Mouse (Mus musculus) spleen, embryonic (tissue): ENCODE data around the gene Plpp1.

Experiments
- CTCF ChIA-PET: fragments of 350-600 bp; sonication (Branson Sonifier 250); formaldehyde crosslinking; loops from one replicate; lab custom pipeline; 2022; lab: Charles Lee

Plpp1 gene

GRCm38 (mm10) chr13:112772861-112773260 is 27.7 kb upstream of the Plpp1 start:
- CTCF ChIA-PET = no interaction called here

GRCm38 (mm10) chr13:112773991-112774675 is 26.5 kb upstream of the Plpp1 start:
- CTCF ChIA-PET = no interaction called here

GRCm38 (mm10) chr13:112775856-112776255 is 24.7 kb upstream of the Plpp1 start:
- CTCF ChIA-PET = no interaction called here

- CTCF ChIA-PET = no interaction called here
Measured at GRCm38 (mm10) chr13:112778407-112778806, 22.2 kb upstream of the Plpp1 start.

- CTCF ChIA-PET = no interaction called here
Measured at GRCm38 (mm10) chr13:112785305-112785704, 15.3 kb upstream of the Plpp1 start.

GRCm38 (mm10) chr13:112786142-112786541 is 14.4 kb upstream of the Plpp1 start:
- CTCF ChIA-PET = no interaction called here

GRCm38 (mm10) chr13:112786942-112787533 is 13.6 kb upstream of the Plpp1 start:
- CTCF ChIA-PET = no interaction called here

GRCm38 (mm10) chr13:112790774-112791173 is 9.8 kb upstream of the Plpp1 start:
- CTCF ChIA-PET = no interaction called here

- CTCF ChIA-PET = no interaction called here
Measured at GRCm38 (mm10) chr13:112791906-112792305, 8.7 kb upstream of the Plpp1 start.

GRCm38 (mm10) chr13:112798243-112798952 is 2.2 kb upstream of the Plpp1 start:
- CTCF ChIA-PET = no interaction called here

GRCm38 (mm10) chr13:112798953-112799305 is 1.7 kb upstream of the Plpp1 start:
- CTCF ChIA-PET = no interaction called here

- CTCF ChIA-PET = no interaction called here
Measured at GRCm38 (mm10) chr13:112799721-112800241, 811 bp upstream of the Plpp1 start.

GRCm38 (mm10) chr13:112801381-112802004 is 901 bp downstream of the Plpp1 start:
- CTCF ChIA-PET = no interaction called here

- CTCF ChIA-PET = no interaction called here
Measured at GRCm38 (mm10) chr13:112803106-112803505, 2.5 kb downstream of the Plpp1 start.

GRCm38 (mm10) chr13:112803661-112804060 is 3.1 kb downstream of the Plpp1 start:
- CTCF ChIA-PET = interaction anchor here (0.6 kb wide), 1 partner anchor 41 kb away, joined by 4 read pairs; no protein-coding TSS in a partner anchor

- CTCF ChIA-PET = no interaction called here
Measured at GRCm38 (mm10) chr13:112805529-112805928, 4.9 kb downstream of the Plpp1 start.

- CTCF ChIA-PET = no interaction called here
Measured at GRCm38 (mm10) chr13:112807936-112808667, 7.5 kb downstream of the Plpp1 start.

- CTCF ChIA-PET = no interaction called here
Measured at GRCm38 (mm10) chr13:112809504-112810247, 9.1 kb downstream of the Plpp1 start.

GRCm38 (mm10) chr13:112810248-112810645 is 9.7 kb downstream of the Plpp1 start:
- CTCF ChIA-PET = no interaction called here

- CTCF ChIA-PET = no interaction called here
Measured at GRCm38 (mm10) chr13:112810751-112811150, 10.2 kb downstream of the Plpp1 start.
